Mouse (Mus musculus) lung, postnatal 36 days (tissue): ENCODE measurements around the gene Tacc3.

ENCODE experiments used
- DNase-seq: peaks from one replicate; pipeline ENCODE4 v3.0.0; 2022; ENCODE audit warnings: mixed read lengths

Tacc3 gene

GRCm38 (mm10) chr5:33656739-33657138, 1.2 kb upstream of the Tacc3 start:
- DNase-seq, result no peak

- DNase-seq, result peak; percentile 86
Observed at GRCm38 (mm10) chr5:33657251-33657786, 609 bp upstream of the Tacc3 start.

GRCm38 (mm10) chr5:33658664-33659050, 729 bp downstream of the Tacc3 start:
- no peak for DNase-seq

- DNase-seq, result peak; percentile 44
Observed at GRCm38 (mm10) chr5:33668223-33668622, 10.3 kb downstream of the Tacc3 start.

GRCm38 (mm10) chr5:33671659-33672058, 13.7 kb downstream of the Tacc3 start:
- DNase-seq, result no peak

- DNase-seq, result no peak
Observed at GRCm38 (mm10) chr5:33674439-33674838, 16.5 kb downstream of the Tacc3 start.

GRCm38 (mm10) chr5:33675964-33676363, 18.0 kb downstream of the Tacc3 start:
- DNase-seq, result peak; percentile 90

GRCm38 (mm10) chr5:33678244-33678643, 20.3 kb downstream of the Tacc3 start:
- DNase-seq, result peak; percentile 82

GRCm38 (mm10) chr5:33681044-33681443, 23.1 kb downstream of the Tacc3 start:
- DNase-seq, result no peak

GRCm38 (mm10) chr5:33681611-33682388, 23.9 kb downstream of the Tacc3 start:
- DNase-seq, result no peak

GRCm38 (mm10) chr5:33682963-33683362, 25.0 kb downstream of the Tacc3 start:
- no peak for DNase-seq

GRCm38 (mm10) chr5:33683897-33684652, 26.1 kb downstream of the Tacc3 start:
- peak; percentile 91 for DNase-seq

GRCm38 (mm10) chr5:33684932-33685331, 27.0 kb downstream of the Tacc3 start:
- DNase-seq, result no peak

- DNase-seq, result no peak
Observed at GRCm38 (mm10) chr5:33687142-33687541, 29.2 kb downstream of the Tacc3 start.

GRCm38 (mm10) chr5:33688278-33689220, 30.6 kb downstream of the Tacc3 start:
- DNase-seq, result peak; percentile 68

GRCm38 (mm10) chr5:33689221-33689844, 31.4 kb downstream of the Tacc3 start:
- peak; percentile 84 for DNase-seq

GRCm38 (mm10) chr5:33689852-33690645, 32.1 kb downstream of the Tacc3 start:
- peak; percentile 89 for DNase-seq

GRCm38 (mm10) chr5:33692393-33692792, 34.5 kb downstream of the Tacc3 start:
- peak; percentile 43 for DNase-seq

- DNase-seq, result no peak
Observed at GRCm38 (mm10) chr5:33694461-33694847, 36.5 kb downstream of the Tacc3 start.

GRCm38 (mm10) chr5:33694848-33695717, 37.2 kb downstream of the Tacc3 start:
- DNase-seq, result peak; percentile 85
